ENCODE assay signal across 11 mouse cellular contexts in genomic region chr13:51311679-51312255, GRCm38 (mm10).
A peak's percentile ranks its signal among the peaks of the same experiment; 100 is the strongest.
DNase-seq lines count a peak whose midpoint lies in the region; ATAC-seq lines count a peak whose summit lies in the region.
"Had no signal": no experiment of that assay in that cellular context is flagged by ENCODE, and none has a peak within 500 bp of the region (broad histone marks: within the 10 kb centered on the region; RNA-seq: fewer than 3 reads in every experiment).

No protein-coding gene starts in this region.

- H3K27me3 ChIP-seq in embryonic facial prominence, embryonic 12.5 days, result no peaks in the 10 kb centered on the region

- intact Hi-C loops in heart, postnatal 25 days (cut with DNase I), result no loop called here

- peak; percentile 21 for DNase-seq in embryo, embryonic 10.5 days (ENCODE audit: low spot score)
- DNase-seq in embryo, embryonic 11 days, result no peak
- DNase-seq in heart, postnatal 25 days (ENCODE audit: low spot score), result peak; percentile 47
- DNase-seq in kidney, postnatal 4 days, result peak; percentile 68 to 73
- DNase-seq in thymus, postnatal 10 days (ENCODE audit: low spot score in 2 of 2), result no peak
- no peak for DNase-seq in spleen, postnatal 4 days (ENCODE audit: low spot score in 2 of 2)
- DNase-seq in layer of hippocampus, adult 8-10 months (ENCODE audit: low spot score in 2 of 2), result no peak
- DNase-seq: adrenal gland, postnatal 14 days; cerebellum, postnatal 25 days had no signal

- H3K4me1 ChIP-seq in embryonic facial prominence, embryonic 12.5 days, result peaks cover 51% of the 10 kb centered on the region

- H3K9me3 ChIP-seq in embryonic facial prominence, embryonic 12.5 days, result no peaks in the 10 kb centered on the region

- no peak overlapping the region for H3K9ac ChIP-seq in embryonic facial prominence, embryonic 12.5 days

- H3K4me2 ChIP-seq in embryonic facial prominence, embryonic 12.5 days (replicated peaks), result no peak overlapping the region

- no peak overlapping the region for H3K4me3 ChIP-seq in embryonic facial prominence, embryonic 12.5 days

- no peaks in the 10 kb centered on the region for H3K36me3 ChIP-seq in embryonic facial prominence, embryonic 12.5 days

- WGBS in embryonic facial prominence, embryonic 12.5 days, result 44% methylated on average over 8 of the region's 8 CpGs

- ATAC-seq in embryonic facial prominence, embryonic 12.5 days (ENCODE audit: insufficient number of reproducible peaks, insufficient read depth, low FRiP score, low TSS enrichment), result no peak
- ATAC-seq: midbrain, embryonic 16.5 days had no signal

- peak overlapping the region; percentile 36; the same call in 1 of the 2 replicates for H3K27ac ChIP-seq in embryonic facial prominence, embryonic 12.5 days

Comparison
In these comparisons a context has a peak if more than half of its experiments do, and no peak if none do; other contexts are left out.
1. DNase-seq: peak in embryo, embryonic 10.5 days (single experiment), heart, postnatal 25 days (single experiment) and kidney, postnatal 4 days (2 of 2); none in embryo, embryonic 11 days (single experiment), thymus, postnatal 10 days (0 of 2), spleen, postnatal 4 days (0 of 2) and layer of hippocampus, adult 8-10 months (0 of 2).